Mouse (Mus musculus): ENCODE results near the gene Dlg2. TPM values are rescaled to one million over a fixed set of nuclear protein-coding genes. Genes with fewer than 3 reads are reported as not detected.

Dlg2 gene
- total RNA-seq, 2 experiments from 2014 or later, result 273 to 318 TPM

DNA sequence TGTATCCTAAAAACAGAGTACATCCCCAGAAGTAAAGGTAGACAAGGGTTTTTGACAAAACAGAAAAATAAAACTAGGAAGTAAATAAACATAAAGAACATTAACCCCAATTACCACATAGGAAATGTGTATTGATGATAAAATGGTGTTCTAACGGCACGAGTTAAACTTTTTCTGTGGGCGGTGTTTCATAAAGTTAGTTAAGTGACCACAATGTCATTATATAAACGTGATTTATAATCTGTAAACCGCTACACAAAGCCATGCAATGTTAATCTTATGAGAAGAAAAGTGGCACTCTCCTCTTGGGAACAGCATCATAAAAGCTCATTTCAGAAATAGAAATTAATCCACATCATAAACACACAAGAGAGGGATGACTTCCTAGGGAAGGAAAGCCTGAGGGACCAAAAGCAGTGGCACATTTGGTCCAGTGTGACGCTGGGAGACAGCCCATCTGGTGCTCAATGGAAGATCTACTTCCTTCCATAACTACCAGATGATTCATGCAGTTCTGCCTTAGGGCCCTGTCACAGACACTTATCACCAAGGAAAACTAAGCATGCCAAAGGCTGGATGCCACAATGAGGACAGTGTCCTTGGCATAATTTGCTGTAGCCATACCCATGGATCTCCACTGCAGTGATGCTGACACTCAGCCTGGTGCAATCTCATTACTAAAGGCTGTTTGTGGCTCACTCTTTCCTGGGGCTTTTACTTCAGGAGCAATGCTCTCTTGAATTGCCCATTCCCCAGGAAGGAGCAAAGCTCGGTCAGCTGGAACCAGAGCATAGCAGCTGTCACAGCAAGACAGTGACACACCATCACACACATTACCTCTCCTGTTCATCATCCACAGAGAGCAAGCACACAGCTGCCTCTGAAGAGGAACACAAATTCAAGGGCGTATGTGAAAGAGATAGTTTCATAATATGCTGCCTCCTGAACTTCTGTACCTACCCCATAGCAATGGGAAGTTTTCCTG lies 1963.3 kb downstream of the Dlg2 start:
- no peak for DNase-seq (ENCODE audit: low spot score in 2 of 2)

DNA sequence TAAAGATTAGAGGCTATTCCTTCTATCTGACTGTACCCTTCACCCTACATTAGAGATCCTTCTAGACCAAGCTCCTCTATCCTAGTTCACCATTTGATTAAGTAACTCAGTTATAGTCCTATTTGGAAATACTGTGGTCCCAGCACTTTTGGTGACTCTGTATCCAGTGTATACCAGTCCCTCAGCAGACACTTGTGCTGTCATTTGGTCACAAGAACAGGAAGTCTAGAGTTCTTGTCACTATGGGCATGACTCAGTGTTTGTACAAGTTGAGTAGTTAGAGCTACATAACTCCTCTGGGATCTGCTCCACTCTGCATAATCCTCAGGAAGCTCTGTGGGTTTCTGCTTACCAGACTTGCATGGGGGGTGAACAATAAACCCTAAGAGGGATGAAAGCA lies 1965.1 kb downstream of the Dlg2 start:
- no peak for DNase-seq (ENCODE audit: low spot score in 2 of 2)

DNA sequence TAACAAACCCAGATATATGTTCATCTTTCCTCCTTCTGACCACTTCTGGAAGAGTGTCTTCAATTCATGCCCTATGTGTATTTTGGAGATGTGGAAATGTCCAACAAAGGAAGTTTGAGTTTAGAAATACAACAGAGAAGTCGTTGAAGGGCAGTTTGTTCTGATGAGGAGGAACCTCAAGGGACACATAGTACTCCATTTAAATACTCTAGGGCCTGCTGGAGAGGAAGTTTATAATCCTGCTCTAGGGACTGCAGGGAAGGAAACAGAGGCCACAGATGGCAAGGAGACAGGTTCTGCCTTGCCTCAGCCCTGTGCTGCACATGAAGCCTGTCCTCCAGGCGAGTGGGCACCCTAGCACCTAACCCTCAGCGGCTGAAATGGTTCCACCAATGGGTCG lies 1965.6 kb downstream of the Dlg2 start:
- no peak for DNase-seq (ENCODE audit: low spot score in 2 of 2)

DNA sequence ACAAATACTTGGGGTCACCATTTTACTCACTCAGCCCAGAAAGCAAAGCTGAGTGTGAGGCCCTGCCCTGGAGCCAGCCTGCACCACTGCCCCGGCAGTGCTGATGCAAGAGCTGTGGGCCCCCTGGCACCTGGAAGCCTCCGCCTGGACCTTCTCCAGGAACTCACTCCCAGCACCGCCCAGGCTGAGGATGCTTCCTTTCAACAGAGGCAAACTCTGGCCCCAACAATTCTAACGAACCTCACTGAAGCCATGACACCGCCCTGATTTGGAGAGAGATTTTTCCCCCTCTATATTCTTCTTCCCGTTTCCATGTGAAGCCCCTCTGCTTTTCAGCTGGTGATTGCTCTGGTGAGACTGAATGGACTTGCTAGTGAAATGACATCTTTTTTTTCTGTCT lies 1971.5 kb downstream of the Dlg2 start:
- no peak for DNase-seq (ENCODE audit: low spot score in 2 of 2)

DNA sequence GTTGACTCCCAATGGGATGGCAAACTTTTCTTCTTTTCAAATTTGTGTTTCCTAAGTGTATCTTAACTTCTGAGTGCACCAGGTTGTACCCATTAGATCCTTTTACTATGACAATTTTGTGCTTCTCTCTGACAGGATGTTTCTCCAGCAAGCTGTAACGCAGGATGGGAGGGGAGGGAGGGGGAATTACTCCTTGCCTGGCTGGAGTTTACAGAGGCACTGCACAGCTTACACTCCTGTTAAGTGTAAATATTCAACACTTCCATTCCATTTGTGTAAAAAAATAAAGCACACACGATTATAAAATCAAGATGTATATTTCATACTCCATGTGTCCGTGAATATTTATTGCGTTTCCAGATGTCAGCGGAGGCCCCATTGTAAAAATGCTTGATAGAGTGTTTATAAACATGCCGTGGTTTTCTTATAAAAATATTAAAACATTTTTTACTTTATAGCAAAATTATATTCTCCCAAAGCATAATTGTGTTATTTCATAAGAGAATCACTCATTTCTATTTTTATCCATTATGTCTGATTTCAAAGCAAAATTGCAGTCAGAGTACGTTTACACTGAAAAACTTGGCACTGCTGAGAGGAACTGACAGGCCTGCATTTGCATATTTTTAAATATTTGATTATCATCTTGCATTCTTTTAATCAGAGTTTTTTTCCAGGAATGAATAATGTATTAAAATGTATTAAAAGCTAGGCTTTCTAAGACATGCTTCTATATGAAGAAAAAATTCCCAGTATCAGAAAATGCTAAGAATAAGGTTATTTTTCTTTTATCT lies 1972.5 kb downstream of the Dlg2 start:
- DNase-seq (ENCODE audit: low spot score in 2 of 2), result no peak

DNA sequence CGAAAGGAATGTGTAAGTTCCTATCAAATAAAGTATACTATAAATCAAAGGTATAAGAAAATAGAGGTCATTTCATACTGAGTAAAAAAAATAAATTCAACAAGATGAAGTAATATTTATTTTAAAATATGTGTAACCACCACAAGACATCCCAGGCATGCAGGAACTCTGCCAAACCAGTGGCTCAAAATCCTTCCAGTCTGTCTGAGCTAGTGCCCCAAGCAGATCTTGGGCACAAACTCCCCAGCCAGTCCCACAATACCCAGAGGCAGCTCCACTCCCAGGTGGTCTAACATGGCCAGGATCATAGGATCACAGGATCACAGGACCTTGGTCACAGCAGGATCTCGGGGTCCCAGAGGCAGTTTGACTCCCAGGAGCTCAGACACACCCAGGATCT lies 1977.7 kb downstream of the Dlg2 start:
- DNase-seq (ENCODE audit: low spot score in 2 of 2), result no peak

DNA sequence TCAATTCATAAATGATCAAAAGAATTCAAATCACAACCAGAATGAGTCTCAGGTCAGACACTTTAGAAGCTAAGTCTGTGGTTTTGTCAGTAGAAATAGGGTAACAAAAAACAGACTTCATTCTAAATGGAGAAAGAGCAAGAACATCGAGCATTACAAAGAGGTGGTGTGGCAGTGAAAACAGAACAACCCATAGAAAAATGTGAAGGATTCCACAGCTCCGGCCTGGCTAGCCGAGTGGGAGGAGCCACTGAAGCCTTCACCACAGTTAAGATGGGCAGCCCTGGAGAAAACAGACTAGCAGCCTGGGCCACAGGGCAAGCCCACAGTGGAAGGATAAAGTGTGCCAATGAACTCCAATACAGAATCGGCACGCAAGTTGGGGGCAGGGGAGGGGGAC lies 1979.5 kb downstream of the Dlg2 start:
- no peak for DNase-seq (ENCODE audit: low spot score in 2 of 2)

DNA sequence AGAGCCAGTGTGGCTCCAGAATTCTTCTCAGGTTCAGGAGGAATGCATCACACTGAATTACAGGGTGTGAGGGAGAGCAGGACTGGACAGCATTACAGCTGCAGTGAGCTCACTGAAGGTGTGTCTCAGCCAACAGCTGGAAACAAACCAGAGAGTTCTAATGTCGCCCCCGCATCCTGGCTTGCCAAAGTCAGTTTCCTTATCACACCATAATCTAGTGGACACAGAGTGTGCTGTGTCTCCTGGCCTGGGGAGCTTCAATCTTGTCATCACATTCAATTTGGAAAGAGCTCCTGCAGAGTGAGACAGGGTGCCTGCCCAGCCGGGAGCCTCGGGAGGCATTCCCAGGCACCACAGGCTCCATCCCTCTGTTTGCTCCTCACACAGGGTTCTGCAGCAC lies 1981.3 kb downstream of the Dlg2 start:
- no peak for DNase-seq (ENCODE audit: low spot score in 2 of 2)

DNA sequence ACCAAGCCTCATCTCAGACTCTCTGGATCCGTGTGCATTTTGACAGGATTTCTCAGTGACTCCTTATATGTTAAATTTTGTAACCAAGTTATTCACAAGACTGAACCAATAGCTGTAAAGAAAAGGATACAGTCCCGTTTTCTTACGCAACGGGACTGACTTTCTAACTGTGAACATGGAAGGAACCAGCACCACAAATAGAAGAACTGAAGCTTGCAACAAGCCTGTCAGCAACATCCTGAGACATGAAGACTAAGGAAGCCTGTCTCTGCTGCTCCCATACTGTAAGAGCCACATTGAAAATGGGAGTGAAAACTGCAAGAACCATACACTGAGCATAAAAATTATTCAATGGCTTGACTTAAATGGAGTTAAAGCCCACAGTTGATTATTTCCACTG lies 1981.8 kb downstream of the Dlg2 start:
- DNase-seq (ENCODE audit: low spot score in 2 of 2), result no peak

DNA sequence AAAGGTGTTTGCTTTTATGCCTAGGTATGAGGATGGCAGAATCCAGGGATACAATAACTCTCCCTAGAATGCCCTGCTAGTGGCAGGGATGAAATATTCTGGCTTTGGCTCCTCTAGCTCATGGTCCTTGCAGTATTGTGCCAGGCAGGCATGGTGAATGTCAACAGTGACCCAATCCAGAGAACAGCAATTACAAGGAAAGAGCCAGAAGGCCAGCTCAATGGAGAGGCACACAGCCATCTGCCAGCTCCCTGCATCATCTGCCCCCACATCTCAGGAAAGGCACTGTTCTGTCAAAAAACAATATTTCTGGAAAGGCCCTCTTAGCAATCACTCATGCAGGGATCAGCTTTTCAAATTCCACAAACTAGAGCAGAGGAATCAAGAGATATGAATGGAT lies 1984.1 kb downstream of the Dlg2 start:
- DNase-seq (ENCODE audit: low spot score in 2 of 2), result peak; percentile 41 to 67

DNA sequence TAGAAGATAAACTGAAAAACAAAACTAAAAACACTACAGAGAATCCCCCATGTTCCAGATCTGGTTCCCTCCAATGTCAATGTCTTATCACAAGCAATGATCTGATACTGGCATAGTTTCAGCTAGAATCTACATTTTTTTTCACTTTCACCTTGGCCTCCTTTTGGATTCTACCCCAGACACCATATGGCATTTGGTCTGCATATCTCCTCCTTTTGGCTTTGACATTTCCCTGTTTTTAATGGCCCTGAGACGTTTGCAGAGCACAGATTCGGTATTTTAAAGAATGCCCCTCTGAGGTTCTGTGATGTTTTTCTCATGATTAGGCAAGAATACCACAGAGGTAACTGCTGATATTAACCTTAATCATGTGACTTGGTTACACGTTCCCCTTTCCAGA lies 1984.8 kb downstream of the Dlg2 start:
- no peak for DNase-seq (ENCODE audit: low spot score in 2 of 2)

DNA sequence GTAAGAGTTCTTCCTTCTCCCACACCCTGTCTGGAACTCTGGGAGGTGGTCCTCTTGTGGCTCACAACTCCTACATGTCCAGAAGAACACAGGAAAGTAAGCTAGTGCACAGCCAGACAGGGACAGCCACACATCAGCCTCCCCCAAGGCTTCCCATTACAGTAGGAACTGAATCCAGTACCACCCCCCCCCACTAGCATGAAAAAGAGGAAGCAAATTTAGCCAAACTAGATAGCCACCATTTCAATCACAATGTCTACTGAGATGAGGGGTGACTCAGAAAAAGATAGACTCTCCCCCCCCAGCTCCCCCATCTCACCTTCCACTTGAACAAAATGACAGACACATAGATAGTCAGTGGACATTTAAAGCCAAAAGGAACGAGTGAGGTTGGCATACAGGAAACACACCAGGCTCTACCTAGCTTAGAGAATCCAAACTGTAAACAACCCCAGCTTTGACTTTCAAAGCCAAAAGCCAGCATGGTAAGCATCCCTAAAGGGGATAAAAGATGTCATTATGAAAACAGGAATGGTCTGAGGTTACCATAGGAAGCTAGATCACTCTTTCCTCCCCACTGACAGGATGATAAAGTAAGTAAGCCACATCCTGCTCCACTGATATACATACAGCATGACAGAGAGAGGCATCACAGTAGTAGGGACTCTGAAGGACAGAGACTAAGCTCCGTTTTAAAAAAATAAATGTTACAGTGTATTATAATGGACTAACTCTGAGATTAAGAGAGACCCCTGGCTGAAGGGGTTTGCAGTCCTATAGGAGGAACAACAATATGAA lies 1986.8 kb downstream of the Dlg2 start:
- no peak for DNase-seq (ENCODE audit: low spot score in 2 of 2)

DNA sequence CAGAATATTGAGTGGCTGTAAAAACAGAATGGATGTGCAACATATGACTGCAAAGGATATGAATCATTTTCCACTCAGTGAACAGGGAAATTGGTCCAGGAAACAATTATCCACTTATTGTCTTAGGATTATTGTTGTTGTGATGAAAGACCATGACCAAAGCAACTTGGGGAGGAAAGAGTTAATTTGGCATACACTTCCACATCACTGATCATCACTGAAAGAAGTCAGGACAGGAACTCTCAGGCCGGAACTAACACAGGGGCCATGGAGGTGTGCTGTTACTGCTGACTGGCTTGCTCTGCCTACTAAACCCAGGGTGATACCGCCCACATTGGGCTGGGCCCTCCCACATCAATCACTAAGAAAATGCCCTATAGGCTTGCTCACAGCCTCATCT lies 1987.8 kb downstream of the Dlg2 start:
- DNase-seq (ENCODE audit: low spot score in 2 of 2), result no peak

DNA sequence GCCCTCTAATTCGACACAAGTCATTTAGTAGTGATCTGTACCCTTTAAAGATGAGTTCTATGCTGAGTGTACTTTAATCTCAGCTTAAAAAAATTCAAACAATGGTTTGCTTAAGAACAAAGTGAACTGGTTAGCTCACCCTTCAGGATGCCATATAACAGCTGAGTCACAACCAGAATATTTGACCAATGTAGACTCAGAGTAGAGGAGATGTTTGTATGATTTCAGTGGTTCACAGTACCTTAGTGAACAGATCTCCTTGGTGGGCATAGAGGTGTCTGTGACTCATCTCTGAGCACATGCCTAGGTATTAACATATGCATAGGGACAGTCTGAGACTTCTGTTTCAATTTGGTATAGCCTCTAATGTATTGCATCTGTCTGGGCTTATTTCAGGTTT lies 2002.7 kb downstream of the Dlg2 start:
- DNase-seq (ENCODE audit: low spot score in 2 of 2), result no peak

DNA sequence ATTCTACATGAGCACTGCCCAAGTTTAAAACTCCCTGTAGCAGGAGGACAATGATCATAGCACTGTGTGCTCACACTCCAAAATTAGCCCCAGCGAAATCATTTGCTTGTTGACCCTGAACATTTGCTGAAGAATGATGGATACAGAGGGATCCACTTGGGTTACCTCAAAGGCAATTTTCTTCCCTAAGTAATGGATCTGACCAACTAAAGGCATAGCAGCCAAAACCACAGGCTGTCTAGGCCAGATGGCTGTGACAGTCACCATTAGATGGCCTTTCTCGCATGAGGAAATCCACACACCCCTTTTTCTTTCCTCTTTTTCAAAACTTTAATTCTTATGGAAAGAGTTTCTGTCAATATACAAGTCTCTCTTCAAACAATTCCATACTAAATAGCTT lies 2003.3 kb downstream of the Dlg2 start:
- DNase-seq (ENCODE audit: low spot score in 2 of 2), result no peak

DNA sequence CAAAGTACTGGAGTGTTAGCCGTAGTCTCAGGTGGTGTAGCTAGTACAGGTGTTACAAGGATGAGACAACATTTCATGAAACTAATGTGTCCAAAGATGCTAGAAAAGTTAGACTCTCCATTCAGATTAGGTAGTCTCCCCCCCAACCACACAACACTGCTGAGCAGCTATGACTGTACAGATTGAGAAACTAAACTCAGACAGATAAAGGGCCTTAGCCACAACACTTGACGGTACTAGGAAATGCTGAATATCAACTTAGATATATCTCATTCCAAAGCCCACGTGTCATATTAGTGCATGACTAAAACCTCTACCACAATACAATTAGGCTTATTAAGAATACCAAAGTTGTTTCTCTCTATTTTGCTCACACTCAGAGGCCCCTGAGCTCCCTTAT lies 2006.9 kb downstream of the Dlg2 start:
- no peak for DNase-seq (ENCODE audit: low spot score in 2 of 2)

DNA sequence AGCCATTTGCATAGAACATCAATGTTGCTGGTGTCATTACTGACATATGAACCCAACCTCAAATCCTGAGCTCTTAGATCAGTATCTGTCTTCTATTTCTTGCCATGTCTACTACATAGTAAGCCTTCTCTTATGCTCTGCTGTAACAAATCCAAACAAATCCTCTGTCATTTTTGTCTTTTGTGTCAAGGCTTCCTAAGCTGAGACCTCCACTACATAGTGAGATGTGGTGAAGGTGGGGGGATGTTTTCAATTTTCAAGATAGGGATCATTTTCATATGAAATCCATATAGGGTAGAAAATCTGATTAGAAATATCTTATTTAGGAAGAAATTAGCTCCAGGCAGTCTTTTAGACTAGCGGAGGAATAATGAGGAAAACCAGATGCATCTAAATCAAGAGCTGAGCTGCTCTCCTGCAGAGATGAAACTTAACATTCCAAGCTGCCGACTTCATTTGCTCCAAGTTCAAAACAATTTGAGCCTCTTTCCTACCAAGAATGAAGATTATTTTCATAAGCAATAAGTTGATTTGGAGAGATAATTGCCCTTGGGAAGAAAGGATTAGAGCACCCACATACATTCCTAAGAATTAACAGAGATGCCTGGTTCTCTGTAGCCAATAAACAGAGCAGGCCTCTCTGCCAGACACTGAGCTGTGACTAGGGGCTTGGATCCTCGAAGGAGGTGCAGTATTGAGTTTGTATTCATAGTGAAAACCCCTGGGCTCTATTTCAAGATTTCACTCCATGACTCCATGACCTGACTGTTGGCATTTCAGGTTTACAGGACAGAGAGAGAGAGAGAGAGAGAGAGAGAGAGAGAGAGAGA lies 2009.6 kb downstream of the Dlg2 start:
- no peak for DNase-seq (ENCODE audit: low spot score in 2 of 2)

DNA sequence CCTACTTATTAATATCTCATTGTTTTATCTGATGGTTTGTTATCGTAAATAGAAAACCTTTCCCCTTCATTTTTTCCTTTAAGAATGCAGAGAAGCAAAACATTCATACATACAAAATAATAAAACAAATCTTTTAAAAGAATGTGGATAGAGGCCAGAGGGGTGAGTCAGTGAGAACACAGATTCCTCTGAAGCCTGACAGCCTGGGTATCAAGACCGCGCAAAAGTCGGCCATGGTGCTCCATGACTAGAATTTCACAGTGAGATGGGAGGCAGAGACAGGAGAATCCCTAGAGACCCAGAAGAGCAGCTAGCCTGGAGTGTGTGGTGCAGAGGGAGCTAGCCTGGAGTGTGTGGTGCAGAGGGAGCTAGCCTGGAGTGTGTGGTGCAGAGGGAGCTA lies 2010.4 kb downstream of the Dlg2 start:
- no peak for DNase-seq (ENCODE audit: low spot score in 2 of 2)

DNA sequence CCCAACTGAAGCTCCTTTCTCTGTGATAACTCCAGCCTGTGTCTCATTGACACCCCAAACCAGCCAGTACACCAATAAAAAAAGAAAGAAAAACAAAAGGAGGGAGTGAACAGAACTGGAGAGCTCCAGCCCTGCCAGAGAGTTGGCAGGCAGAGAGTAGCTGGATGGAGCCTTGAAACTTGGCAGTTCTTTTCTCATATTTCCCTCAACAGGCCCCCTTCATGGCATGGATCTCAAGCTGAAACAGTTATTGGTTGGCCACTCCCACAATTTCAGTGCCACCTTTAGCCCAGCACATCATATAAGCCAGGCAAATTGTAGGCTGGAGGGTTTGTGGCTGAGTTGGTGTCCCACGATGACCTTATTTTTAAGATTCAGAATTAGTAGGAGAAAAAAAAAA lies 2015.8 kb downstream of the Dlg2 start:
- no peak for DNase-seq (ENCODE audit: low spot score in 2 of 2)

DNA sequence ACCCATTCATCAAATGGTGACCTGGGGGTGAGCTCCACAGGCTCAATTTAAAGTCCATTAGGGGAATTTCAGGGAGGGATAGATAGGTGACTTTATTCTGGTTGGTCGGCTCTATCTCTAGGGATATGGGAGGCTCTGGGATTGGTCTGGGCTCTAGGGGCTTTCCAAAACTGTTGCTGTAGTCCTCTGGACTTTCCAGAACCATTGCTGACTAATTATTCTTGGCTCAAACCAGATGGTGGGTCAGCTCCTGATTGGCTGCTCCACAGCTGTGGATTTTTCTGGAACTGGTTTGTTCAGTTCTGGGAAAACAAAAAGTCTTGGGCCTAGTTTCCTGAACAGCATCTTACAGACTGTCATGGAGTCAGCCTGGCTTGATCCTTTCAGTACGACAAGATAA lies 2017.0 kb downstream of the Dlg2 start:
- DNase-seq (ENCODE audit: low spot score in 2 of 2), result no peak

All from layer of hippocampus, postnatal 14 days (tissue).